Mouse (Mus musculus): ENCODE measurements around the gene Nck2. TPM values are rescaled to one million over a fixed set of nuclear protein-coding genes. Genes with fewer than 3 reads are reported as not detected.
A peak's percentile ranks its signal among the peaks of the same experiment; 100 is the strongest.

Gene Nck2
- total RNA-seq, 2 experiments from 2014 or later = 34.0 to 38.3 TPM

GRCm38 (mm10) chr1:43433853-43434252 lies 10.5 kb upstream of the Nck2 start:
- no peak for DNase-seq

GRCm38 (mm10) chr1:43436554-43436953 lies 7.8 kb upstream of the Nck2 start:
- DNase-seq = no peak

- DNase-seq = no peak
Observed at GRCm38 (mm10) chr1:43439261-43439660, 5.1 kb upstream of the Nck2 start.

DNA sequence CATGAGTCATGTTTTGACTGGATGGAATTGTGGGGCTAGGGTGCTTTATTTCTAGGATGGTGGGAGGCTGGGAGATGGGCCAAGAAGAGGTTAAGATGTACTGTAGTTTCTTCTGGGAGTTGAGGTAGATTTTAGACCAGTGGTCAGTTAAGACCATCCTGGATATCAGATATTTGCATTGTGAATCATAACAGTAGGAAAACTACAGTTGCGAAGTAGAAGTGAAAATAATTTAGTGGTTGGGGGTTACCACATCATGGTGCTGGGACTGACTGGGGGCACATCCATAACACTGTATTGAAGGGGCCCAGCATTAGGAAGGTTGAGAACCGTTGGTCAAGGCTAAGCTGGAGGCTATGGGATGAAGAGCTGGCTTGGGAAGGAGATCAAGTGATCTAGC lies 1.8 kb upstream of the Nck2 start:
- no peak for DNase-seq

GRCm38 (mm10) chr1:43445170-43446088 lies 1.1 kb downstream of the Nck2 start:
- DNase-seq = peak; percentile 86

DNA sequence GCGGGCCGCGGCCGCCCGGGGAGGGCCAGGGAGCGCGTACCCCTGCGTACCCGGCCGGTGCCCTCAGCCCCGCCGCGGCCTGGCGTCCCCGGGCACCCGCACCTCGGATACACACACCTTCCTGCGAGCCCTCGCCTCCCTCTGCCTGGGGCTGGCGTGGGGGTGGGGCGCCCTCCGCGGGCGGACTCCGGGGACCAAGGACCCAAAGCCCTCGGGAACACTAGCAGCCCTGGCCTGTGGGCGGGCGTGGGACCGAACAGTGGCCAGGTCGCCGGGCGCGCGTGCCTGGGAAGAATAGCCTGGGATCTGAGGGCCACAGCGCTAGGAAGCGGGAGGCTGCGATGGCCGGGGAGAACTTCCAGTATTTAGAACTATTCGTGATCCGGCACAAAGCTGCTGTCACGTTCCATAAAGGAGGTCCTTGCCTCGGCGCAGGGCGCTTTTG lies 1.7 kb downstream of the Nck2 start:
- peak; percentile 76 for DNase-seq

DNA sequence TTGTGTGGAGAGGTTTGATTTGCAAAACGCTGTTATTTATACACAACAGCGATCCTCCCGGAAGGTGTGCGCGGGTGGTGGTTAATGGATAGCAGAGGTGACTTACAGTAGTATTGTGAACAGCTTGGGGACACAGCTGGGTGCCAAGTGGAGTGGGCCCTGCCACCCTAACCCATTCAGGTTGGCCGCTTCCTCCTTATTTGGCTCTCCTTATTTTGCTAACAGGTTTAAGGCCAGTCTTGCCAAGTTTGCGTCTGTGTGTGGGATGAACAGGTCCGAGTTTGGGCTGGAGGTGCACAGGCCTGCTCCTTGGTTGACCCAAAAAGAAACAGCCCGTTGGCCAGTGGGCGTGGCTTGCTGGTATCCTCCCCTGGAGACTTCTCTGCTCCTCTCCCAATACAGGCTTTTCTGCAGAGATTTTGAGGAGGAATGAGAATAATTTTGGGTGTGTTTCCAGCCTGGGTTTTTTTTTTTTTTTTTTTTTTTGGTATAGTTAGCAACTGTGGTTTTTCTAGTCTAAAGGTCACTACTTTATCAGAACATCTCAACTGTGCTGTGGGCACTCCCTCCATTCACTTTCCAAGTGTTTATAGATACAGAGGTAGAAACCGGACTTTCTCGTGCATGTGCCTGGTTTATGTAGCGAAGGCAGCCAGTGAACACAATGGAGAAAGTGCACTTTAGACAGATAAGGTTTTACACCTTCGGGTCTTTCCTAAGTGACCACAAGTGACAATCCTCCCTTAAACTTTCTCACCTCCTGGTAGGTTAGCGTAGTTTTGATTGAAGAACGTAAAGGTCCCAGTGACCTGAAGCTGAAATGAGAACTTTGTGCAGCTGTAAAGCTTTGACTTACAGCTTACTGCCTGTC lies 2.6 kb downstream of the Nck2 start:
- DNase-seq = peak; percentile 58

DNA sequence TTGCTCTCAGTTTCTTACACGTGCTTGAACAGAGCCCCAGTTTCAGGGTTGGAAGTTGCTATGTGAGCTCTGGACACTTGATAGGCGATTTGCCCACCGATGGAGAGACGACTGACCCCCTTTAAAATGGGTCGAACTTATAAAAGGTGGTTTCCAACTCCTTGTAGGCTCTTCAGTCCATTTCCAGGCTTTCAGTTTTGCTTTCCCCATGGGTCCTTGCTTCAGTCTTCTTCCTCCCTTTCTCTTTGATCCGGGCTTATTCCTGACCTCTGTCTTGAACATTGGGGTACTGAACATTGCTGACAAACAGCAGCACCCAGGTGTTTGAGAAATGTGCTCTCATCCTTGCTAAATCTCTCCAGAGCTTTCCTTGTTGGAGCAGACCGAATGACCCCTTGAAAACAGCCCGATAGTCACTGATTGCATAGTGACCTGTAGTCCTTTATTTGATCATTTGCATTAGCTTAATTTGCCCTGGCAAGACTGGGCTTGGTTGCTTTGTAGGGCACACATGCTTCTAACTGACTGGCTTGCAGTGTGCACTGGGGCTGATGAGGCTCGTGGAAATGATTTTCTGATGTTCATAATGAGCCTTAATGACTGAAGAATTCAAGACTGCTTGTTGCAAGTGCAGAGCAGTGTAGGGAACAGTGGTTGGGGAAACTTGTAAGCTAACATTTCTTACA lies 3.4 kb downstream of the Nck2 start:
- no peak for DNase-seq

DNA sequence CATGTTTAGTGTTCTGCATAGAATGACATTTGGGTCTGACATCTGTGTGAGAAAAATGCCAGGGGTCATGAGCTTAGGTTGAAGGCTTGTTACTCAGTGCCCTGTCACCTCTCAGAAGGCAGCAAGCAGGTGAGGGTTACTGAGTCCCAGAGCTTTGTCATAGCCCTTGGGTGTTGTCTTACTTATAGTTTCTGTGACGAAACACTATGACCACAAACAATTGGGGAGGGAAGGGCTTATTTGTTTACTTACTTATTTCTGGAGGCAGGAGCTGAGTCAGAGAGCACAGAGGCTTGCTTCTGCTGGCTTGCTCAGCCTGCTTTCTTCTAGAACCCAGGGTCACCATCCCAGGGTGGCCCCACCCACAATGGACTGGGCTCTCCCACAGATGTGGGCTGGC lies 6.4 kb downstream of the Nck2 start:
- no peak for DNase-seq

DNA sequence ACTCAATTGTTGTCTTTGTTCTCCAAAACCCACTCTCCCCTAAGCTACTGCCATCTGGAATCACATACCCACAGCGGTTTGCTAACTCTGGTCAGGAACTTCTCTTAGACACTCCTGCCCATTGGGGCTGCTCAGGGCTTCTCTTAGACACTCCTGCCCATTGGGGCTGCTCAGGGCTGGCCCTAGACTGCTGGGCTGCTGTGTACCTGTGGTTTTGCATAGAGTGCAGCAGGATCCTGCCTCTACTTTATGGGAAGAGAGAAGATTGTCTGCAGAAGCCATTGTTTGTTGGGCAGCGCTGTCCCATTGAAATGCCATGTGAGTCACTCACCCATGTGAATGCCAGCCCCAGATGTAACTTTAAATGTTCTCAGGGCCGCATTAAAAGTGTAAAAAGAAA lies 9.3 kb downstream of the Nck2 start:
- DNase-seq = no peak

GRCm38 (mm10) chr1:43454741-43455140 lies 10.4 kb downstream of the Nck2 start:
- DNase-seq = no peak

- no peak for DNase-seq
Observed at GRCm38 (mm10) chr1:43455196-43455595, 10.8 kb downstream of the Nck2 start.

- no peak for DNase-seq
Observed at GRCm38 (mm10) chr1:43457012-43457766, 12.8 kb downstream of the Nck2 start.

DNA sequence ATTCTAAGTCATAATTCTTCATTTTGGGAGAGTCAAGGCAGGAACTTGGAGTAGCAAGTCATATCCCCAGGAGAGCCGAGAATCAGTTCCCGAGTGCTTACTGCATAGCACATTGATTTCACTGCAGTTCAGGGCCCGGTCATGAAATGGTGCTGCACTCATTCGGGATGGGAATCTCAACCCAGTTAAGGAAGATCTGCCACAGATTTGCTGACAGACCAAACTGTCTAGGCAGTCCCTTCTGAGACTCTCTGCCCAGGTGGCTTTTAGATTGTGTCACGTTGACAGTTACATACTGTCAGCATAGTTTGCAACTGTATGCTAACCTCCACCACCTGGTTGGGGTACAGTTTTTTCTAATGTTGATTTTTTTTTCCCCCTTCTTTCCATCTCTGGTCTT lies 16.1 kb downstream of the Nck2 start:
- no peak for DNase-seq

GRCm38 (mm10) chr1:43462666-43463065 lies 18.3 kb downstream of the Nck2 start:
- peak; percentile 21 for DNase-seq

- DNase-seq = no peak
Observed at GRCm38 (mm10) chr1:43463941-43464682, 19.7 kb downstream of the Nck2 start.

DNA sequence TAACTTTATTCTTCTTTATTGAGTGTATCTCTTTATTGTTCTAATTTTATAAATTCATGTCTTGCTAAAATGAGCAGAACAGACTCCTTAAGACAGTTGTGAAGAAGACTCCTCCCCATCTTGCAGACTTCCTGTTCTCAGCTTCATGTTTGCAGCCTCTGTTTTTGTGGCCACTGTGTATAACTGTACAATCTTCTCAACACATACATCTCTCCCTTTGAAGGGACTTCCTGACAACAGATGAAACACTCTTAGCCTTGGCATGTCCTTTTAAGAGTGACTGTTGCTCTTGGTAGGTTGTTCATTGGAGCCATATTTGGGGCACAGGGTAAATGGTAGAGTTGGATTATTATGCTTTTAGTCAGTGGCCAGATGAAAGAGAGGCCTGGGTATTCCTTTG lies 20.6 kb downstream of the Nck2 start:
- no peak for DNase-seq

DNA sequence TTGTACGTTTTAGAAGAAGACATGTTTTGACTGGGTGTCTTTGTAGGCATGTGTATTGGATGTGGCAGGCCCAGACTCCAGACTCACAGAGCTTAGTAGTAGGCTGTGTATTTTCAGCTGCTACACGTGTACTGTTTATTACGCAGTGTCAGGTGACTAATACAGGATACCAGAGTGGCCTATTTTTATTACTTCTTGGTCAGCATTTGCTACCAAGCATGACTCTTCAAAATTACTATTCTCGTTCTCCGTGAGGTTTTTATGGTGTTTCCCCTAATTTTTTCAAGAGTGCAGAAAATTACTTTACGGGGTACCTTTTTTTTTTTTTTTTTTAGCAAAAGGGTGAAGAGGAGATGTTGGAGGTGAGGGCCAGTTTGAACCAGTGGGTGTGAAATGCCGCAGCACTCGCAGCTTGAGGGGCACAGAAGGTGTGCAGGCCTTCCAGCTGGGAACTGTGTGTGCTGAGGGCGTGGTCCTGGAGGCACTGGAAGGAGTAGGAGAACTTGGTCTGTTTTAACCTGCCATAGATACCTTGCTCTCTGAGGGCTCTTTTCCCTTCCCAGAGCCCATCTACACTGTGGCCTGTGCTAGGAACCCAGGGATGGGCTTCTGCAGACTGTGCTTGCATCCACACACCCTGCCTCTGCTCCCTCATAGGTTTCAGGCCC lies 21.7 kb downstream of the Nck2 start:
- DNase-seq = no peak

GRCm38 (mm10) chr1:43467656-43468055 lies 23.3 kb downstream of the Nck2 start:
- no peak for DNase-seq

- DNase-seq = no peak
Observed at GRCm38 (mm10) chr1:43468207-43468606, 23.8 kb downstream of the Nck2 start.

DNA sequence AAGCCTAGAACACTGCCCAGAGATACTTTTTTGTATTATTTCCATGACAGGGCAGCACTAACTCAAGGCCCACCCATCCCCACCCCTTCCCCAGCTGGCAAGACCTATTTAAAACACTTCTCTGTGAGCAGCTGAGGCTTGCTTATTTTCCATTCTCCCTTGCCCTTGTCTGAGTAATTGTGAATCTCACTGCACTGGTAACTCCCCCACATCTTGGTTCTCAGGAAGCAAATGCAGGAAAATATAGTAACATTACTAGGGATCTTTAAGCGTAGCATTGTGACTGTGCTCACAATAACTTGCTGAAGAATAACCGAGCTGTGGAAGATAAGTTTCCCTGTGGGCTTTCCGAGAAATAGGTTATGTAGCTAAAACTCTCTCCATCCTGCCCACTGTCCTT lies 24.6 kb downstream of the Nck2 start:
- no peak for DNase-seq
